Comparison of ENCODE assay signal across 18 mouse cellular contexts in genomic region chr12:56261471-56261870, GRCm38 (mm10).
"Had no signal": no experiment of that assay in that cellular context is flagged by ENCODE, and none has a peak within 500 bp of the region (broad histone marks: within the 10 kb centered on the region; RNA-seq: fewer than 3 reads in every experiment).

No protein-coding gene starts in this region.

- H3K4me3 ChIP-seq: midbrain, embryonic 10.5 days; midbrain, embryonic 12.5 days; myocyte; neural tube, embryonic 13.5 days; neural tube, embryonic 15.5 days; stomach, embryonic 15.5 days had no signal

- DNase-seq: lung, adult 18-20 months; lung, embryonic 14.5 days; lung, postnatal 10 days; lung, postnatal 4 days; midbrain, embryonic 14.5 days; right cerebral cortex, postnatal 14 days; thymus, adult 2 months; thymus, postnatal 25 days; thymus, postnatal 4 days had no signal

- H3K4me2 ChIP-seq: lung, embryonic 14.5 days; midbrain, embryonic 12.5 days; neural tube, embryonic 13.5 days; neural tube, embryonic 15.5 days; stomach, embryonic 15.5 days had no signal

- H3K4me1 ChIP-seq: neural tube, embryonic 13.5 days; stomach, embryonic 15.5 days had no signal

- H3K36me3 ChIP-seq: midbrain, embryonic 10.5 days; midbrain, embryonic 12.5 days; neural tube, embryonic 13.5 days; neural tube, embryonic 15.5 days; stomach, embryonic 15.5 days had no signal

- H3K9me3 ChIP-seq: midbrain, embryonic 10.5 days; midbrain, embryonic 12.5 days; neural tube, embryonic 13.5 days; neural tube, embryonic 15.5 days; stomach, embryonic 15.5 days had no signal

- ATAC-seq: midbrain, embryonic 16.5 days had no signal

- H3K9ac ChIP-seq: liver, embryonic 14.5 days; lung, embryonic 14.5 days; midbrain, embryonic 12.5 days; neural tube, embryonic 13.5 days; neural tube, embryonic 15.5 days; stomach, embryonic 15.5 days had no signal

- H3K27me3 ChIP-seq: midbrain, embryonic 12.5 days; neural tube, embryonic 13.5 days; neural tube, embryonic 15.5 days; stomach, embryonic 15.5 days had no signal

- H3K27ac ChIP-seq: liver, embryonic 14.5 days; midbrain, embryonic 10.5 days; midbrain, embryonic 12.5 days; neural tube, embryonic 13.5 days; neural tube, embryonic 15.5 days; stomach, embryonic 15.5 days; stomach, postnatal 0 days had no signal
